Mouse (Mus musculus): ENCODE measurements around the gene Wdr20. TPM values are rescaled to one million over a fixed set of nuclear protein-coding genes. Genes with fewer than 3 reads are reported as not detected.

Gene Wdr20
- 53.5 TPM for polyA plus RNA-seq (2017; shearing (Covaris generic))

GRCm38 (mm10) chr12:110737170-110738157, at the start of gene Wdr20:
Wdr20 (plus strand) TSS chr12:110737944.

DNA sequence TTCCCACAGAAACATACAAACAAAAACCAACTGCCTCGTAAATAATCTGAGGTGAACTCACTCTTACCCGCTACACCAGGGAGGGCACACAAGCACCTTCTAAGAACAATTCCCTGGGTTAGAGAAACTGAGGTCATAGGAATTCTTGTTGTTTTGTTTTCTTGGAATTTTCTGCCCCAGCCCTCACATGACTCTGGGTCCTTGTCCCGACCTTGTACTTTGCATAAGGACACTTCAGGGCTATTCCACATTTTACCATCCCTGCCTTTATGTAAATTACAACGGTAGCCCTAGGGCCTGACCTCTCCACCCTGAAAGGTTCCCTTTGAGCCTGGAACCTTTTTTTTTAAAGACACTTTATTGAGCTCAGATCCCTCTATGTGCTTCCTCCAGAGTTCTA, 35.2 kb upstream of the Wdr20 start, which contains the start of gene Hsp90aa1:
TSS of gene Hsp90aa1 (minus strand) at position 173 of the 400 bp plus-strand sequence.

DNA sequence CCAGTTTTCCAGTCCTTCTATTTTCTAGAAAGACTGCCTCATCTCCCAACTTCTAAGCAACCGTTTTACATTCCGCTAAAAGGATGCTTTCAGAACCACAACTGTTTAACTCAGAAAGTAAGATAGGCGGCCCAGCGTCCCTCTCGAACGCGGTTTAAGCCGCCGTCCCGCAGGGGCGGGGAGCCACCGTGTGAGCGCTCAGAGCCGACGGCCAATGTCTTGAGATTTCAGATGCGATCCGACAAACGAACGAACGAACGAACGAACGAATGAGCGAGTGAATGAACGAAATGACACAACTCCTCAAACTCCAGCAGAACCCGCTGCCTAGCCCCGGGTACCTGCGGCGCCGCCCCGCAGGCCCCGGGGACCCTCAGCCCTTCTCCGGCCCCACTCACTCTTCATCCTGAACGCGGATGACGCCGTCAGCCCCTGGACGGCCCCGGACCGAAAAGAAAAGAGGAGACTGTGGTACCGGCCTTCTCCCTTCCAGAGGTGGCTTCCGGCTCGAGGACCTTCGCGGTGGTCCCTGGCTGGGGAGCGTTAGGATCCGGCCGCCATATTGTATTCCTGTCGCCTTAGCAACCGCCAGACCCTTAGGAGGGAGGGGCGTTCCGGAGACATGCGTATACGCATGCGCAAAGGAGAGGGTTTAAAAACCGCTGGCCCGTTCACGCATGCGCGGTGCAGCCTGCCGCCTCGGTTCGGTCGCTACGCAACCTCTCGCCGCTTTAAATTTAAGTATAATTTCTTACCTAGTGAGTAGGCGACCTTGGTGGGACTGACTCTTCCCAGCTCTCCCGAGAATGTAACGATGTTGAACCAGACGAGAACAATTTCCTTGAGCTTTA, 102.8 kb downstream of the Wdr20 start, which contains the start of gene Mok:
TSS of gene Mok (minus strand) at position 592 of the 851 bp plus-strand sequence.

DNA sequence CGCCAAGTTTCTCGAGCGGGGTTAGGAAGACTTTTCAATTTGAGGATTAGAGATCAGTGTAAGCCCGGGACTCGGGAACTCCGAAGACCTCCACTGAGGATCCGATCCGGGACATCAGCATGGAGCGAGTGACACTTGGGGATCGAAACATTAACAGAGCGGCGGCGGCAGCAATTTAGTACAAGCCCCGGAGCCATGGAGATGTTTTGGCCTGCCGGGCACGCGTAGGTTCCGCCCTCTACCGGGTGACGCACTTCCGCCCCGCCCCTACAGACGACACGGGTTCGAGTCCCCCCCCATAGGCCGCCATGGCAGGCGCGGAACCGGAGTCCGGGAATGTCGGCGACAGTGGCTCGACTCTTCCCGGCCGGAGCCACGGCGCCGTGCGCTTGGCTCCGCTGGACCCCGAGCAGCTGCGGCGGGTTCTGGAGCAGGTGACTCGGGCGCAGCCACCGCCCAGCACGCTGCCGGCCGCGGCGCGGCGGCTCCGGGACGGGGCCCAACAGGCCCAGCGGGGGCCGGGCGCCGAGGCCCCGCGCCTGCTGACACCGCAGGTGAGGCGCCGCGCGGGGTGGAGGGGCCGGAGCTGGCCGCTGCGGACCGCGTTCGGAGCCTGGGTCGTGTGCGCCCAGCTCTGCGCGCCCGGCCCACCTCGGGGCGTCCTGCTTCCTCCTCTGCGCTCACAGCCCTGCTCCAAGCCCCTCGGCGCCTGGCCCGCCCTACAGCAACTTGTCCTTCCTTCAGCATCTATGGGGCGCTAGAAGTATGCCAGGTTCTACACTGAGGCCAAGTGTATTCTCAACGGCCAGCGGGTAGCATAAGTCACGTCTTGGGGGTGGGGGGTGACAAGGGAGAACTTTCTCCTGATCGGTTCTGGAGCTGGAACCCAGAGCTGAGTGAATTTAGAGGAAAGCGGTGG, 112.5 kb downstream of the Wdr20 start, which contains the start of gene Zfp839:
TSS of gene Zfp839 (plus strand) at position 244 of the 919 bp plus-strand sequence.

Other genes with a start within 250 kb of the Wdr20 start
- gene Dync1h1, start 136.5 kb upstream of the Wdr20 start, polyA plus RNA-seq (2017; shearing (Covaris generic)) = 25.8 TPM
- not detected for gene 1700001K19Rik, start 55.3 kb upstream of the Wdr20 start, polyA plus RNA-seq (2017; shearing (Covaris generic))
- 470 TPM for gene Hsp90aa1, start 35.2 kb upstream of the Wdr20 start, polyA plus RNA-seq (2017; shearing (Covaris generic))
- 0.20 TPM for gene Mok, start 103.0 kb downstream of the Wdr20 start, polyA plus RNA-seq (2017; shearing (Covaris generic))
- 1.9 TPM for gene Zfp839, start 112.3 kb downstream of the Wdr20 start, polyA plus RNA-seq (2017; shearing (Covaris generic))
- 42.5 TPM for gene Cinp, start 151.2 kb downstream of the Wdr20 start, polyA plus RNA-seq (2017; shearing (Covaris generic))
- 2.7 TPM for gene Tecpr2, start 151.3 kb downstream of the Wdr20 start, polyA plus RNA-seq (2017; shearing (Covaris generic))
- 1.1 TPM for gene Ankrd9, start 241.1 kb downstream of the Wdr20 start, polyA plus RNA-seq (2017; shearing (Covaris generic))